ENCODE assay signal across 8 mouse cellular contexts in genomic region chr13:64128858-64129615, GRCm38 (mm10). TPM values are rescaled to one million over a fixed set of nuclear protein-coding genes. Genes with fewer than 3 reads are reported as not detected.
DNase-seq lines count a peak whose midpoint lies in the region; ATAC-seq and TF ChIP-seq lines count a peak whose summit lies in the region.

Slc35d2 (minus strand) TSS chr13:64129368.

- H3K4me3 ChIP-seq in embryonic facial prominence, embryonic 11.5 days (ENCODE audit: low read depth, low read length): peak within 1 kb of the TSS; percentile 55
- H3K4me3 ChIP-seq in kidney, adult 2 months (ENCODE audit: insufficient read depth, low read depth, low read length): peak within 1 kb of the TSS; percentile 66
- H3K4me3 ChIP-seq in lung, embryonic 16.5 days (ENCODE audit: low read length): peak within 1 kb of the TSS; percentile 76

- TF ChIP-seq CTCF in kidney, adult 2 months (conservative IDR thresholded peaks at IDR 0.05; ENCODE audit: insufficient read depth, insufficient read length, low read depth, low read length): no peak

- peak within 1 kb of the TSS; percentile 74 for H3K9ac ChIP-seq in embryonic facial prominence, embryonic 11.5 days (replicated peaks; ENCODE audit: low read length)
- peak within 1 kb of the TSS; percentile 84 for H3K9ac ChIP-seq in lung, embryonic 16.5 days (ENCODE audit: low read length)

- DNase-seq in right cerebral cortex, postnatal 14 days: peak; percentile 17
- no peak for DNase-seq in right cerebral cortex, adult 2 months (ENCODE audit: low spot score in 2 of 2)
- peak; percentile 30 for DNase-seq in embryonic facial prominence, embryonic 11.5 days (ENCODE audit: low spot score)
- DNase-seq in heart, adult 9 months (ENCODE audit: low spot score in 2 of 2): peak; percentile 68 to 73
- DNase-seq in kidney, adult 2 months: peak; percentile 86
- peak; percentile 78 for DNase-seq in thymus, postnatal 4 days

- ATAC-seq in embryonic facial prominence, embryonic 11.5 days (replicated peaks; ENCODE audit: insufficient number of reproducible peaks, low FRiP score, low TSS enrichment, low read depth): peak; percentile 45; the same call in 1 of the 2 replicates
- ATAC-seq in lung, embryonic 16.5 days (ENCODE audit: low read depth): peak; percentile 94
- peak; percentile 77 for ATAC-seq in neutrophil, adult 5-6 weeks (ENCODE audit: extremely low read depth, insufficient number of reproducible peaks, low FRiP score, poor library complexity, severe bottlenecking)

- no peaks in the 10 kb centered on the region for H3K4me1 ChIP-seq in embryonic facial prominence, embryonic 11.5 days (ENCODE audit: control insufficient read depth, insufficient read depth, low read length)
- H3K4me1 ChIP-seq in kidney, adult 2 months (ENCODE audit: control insufficient read depth, insufficient read depth, low read length): peaks cover 5% of the 10 kb centered on the region; the same call in 1 of the 2 replicates
- peaks cover 9% of the 10 kb centered on the region for H3K4me1 ChIP-seq in lung, embryonic 16.5 days (replicated peaks; ENCODE audit: control insufficient read depth, insufficient read depth, low read length)

- H3K36me3 ChIP-seq in embryonic facial prominence, embryonic 11.5 days (replicated peaks; ENCODE audit: control insufficient read depth, insufficient read depth, low read depth, low read length): no peaks in the 10 kb centered on the region
- no peaks in the 10 kb centered on the region for H3K36me3 ChIP-seq in kidney, adult 2 months (ENCODE audit: control insufficient read depth, insufficient read depth, low read length)
- no peaks in the 10 kb centered on the region for H3K36me3 ChIP-seq in lung, embryonic 16.5 days (ENCODE audit: control insufficient read depth, insufficient read depth, low read length)

- H3K4me2 ChIP-seq in embryonic facial prominence, embryonic 11.5 days (ENCODE audit: low read depth, low read length): peak within 1 kb of the TSS; percentile 91
- peak within 1 kb of the TSS; percentile 85 for H3K4me2 ChIP-seq in lung, embryonic 16.5 days (ENCODE audit: low read depth, low read length)

- 8% methylated on average over 44 of the region's 44 CpGs for WGBS in embryonic facial prominence, embryonic 11.5 days
- WGBS in kidney, adult 2 months: 5% methylated on average over 44 of the region's 44 CpGs
- 8% methylated on average over 39 of the region's 44 CpGs for WGBS in lung, embryonic 16.5 days

- H3K27ac ChIP-seq in embryonic facial prominence, embryonic 11.5 days (replicated peaks; ENCODE audit: low read depth, low read length): no peak within 1 kb of the TSS
- peak within 1 kb of the TSS; percentile 88 for H3K27ac ChIP-seq in kidney, adult 2 months (ENCODE audit: insufficient read depth, low read depth, low read length)
- peak within 1 kb of the TSS; percentile 73 for H3K27ac ChIP-seq in lung, embryonic 16.5 days (ENCODE audit: low read length)

- peak; percentile 18 for TF ChIP-seq POLR2A in kidney, adult 2 months (IDR thresholded peaks at IDR 0.05; ENCODE audit: low read depth, low read length)

- no peaks in the 10 kb centered on the region for H3K9me3 ChIP-seq in embryonic facial prominence, embryonic 11.5 days (replicated peaks; ENCODE audit: control insufficient read depth, low read length)
- no peaks in the 10 kb centered on the region for H3K9me3 ChIP-seq in lung, embryonic 16.5 days (ENCODE audit: control insufficient read depth, low read length)

- H3K27me3 ChIP-seq in embryonic facial prominence, embryonic 11.5 days (ENCODE audit: control insufficient read depth, insufficient read depth, low read length): no peaks in the 10 kb centered on the region
- no peaks in the 10 kb centered on the region for H3K27me3 ChIP-seq in kidney, adult 2 months (replicated peaks; ENCODE audit: control insufficient read depth, insufficient read depth, low read length)
- H3K27me3 ChIP-seq in lung, embryonic 16.5 days (ENCODE audit: control insufficient read depth, insufficient read depth, low read depth, low read length): no peaks in the 10 kb centered on the region

RNA-seq across cellular contexts. Expression of gene Slc35d2, which starts in this region (rescaled TPM):
- 3.3 and 4.7 TPM in 2 replicates for polyA plus RNA-seq in embryonic facial prominence, embryonic 11.5 days (2014; fragmentation: Nextera tagmentation; extraction: Ambion mirVana)
- polyA plus RNA-seq in kidney, adult 2 months (2012; rRNA removed): 10.9 and 13.8 TPM in 2 replicates
- polyA plus RNA-seq in lung, embryonic 16.5 days (2015; fragmentation: Nextera tagmentation; extraction: Ambion mirVana): 5.1 and 6.9 TPM in 2 replicates
- 18.9 and 25.3 TPM in 2 replicates for total RNA-seq in neutrophil, adult 5-6 weeks (2017)

Comparison
In these comparisons a context has a peak if more than half of its experiments do, and no peak if none do; other contexts are left out.
1. DNase-seq: peak in right cerebral cortex, postnatal 14 days (single experiment), embryonic facial prominence, embryonic 11.5 days (single experiment), heart, adult 9 months (2 of 2), kidney, adult 2 months (single experiment) and thymus, postnatal 4 days (single experiment); none in right cerebral cortex, adult 2 months (0 of 2).
2. Peak in every context shown above with its lines, with median percentiles within 50 percentile points of each other: ATAC-seq and H3K4me3 ChIP-seq.